8 mouse cellular contexts compared by ENCODE assay signal in the genomic region with DNA sequence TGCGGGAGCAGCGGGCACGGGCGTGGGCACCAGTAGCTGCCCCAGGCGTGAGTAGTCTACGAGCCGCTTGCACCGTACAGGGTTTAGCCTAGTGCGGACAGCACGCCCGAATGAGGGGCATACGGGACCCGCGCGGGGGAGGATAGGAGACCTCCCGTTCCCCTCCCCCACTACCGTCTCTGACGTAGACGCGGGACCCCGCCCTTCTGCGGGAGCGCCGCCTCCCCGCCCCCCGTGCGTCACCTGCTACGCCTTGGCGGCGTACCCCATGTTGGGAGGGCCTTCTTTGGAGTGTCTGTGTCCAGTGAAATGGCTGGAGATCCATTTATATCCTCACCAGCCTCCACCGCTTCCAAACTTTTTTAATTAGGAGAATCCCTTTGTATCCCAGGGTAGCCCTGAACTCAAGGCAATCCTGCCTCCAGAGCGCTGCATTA. TPM values are rescaled to one million over a fixed set of nuclear protein-coding genes. Genes with fewer than 3 reads are reported as not detected.
DNase-seq lines count a peak whose midpoint lies in the region; ATAC-seq lines count a peak whose summit lies in the region.

No protein-coding gene starts in this region.

- ATAC-seq in activated CD4-positive, CD25-positive, alpha-beta regulatory T cell, adult 4 months: peak; percentile 37
- ATAC-seq in common myeloid progenitor, adult 5-6 weeks (replicated peaks; ENCODE audit: low read depth, poor library complexity, severe bottlenecking): peak; percentile 50
- ATAC-seq in megakaryocyte, adult 5-6 weeks (ENCODE audit: poor library complexity, severe bottlenecking): peak; percentile 62

- peak; percentile 94 to 95 for DNase-seq in gastrocnemius, adult 8-10 months (ENCODE audit: low spot score in 2 of 2)
- DNase-seq in hindlimb bud, embryonic 11.5 days (ENCODE audit: extremely low spot score, low read depth, low spot score): peak; percentile 72
- peak; percentile 92 to 95 for DNase-seq in left cerebral cortex, adult 8-10 months (ENCODE audit: low spot score in 2 of 2)
- peak; percentile 95 for DNase-seq in right cerebral cortex, adult 18-20 months
- DNase-seq in urinary bladder, adult 2 months (ENCODE audit: low spot score): peak; percentile 95

RNA-seq across cellular contexts. Expression of a gene that starts 0.6 kb away (rescaled TPM):
- 100 to 1,000 TPM; 153 to 344 TPM for polyA plus RNA-seq in activated CD4-positive, CD25-positive, alpha-beta regulatory T cell, adult 4 months (2017; shearing (Covaris generic))
- 340 and 385 TPM in 2 replicates for total RNA-seq in common myeloid progenitor, adult 5-6 weeks (2017)
- 100 to 1,000 TPM; 105 to 116 (median 109) TPM for total RNA-seq in gastrocnemius, adult 8-10 months (2022)
- 100 to 1,000 TPM; 433 to 466 (median 453) TPM for total RNA-seq in left cerebral cortex, adult 8-10 months (2022)
- total RNA-seq in megakaryocyte, adult 5-6 weeks (2015): 275 and 307 TPM in 2 replicates
- 187 and 291 TPM in 2 replicates for total RNA-seq in megakaryocyte, adult 5-6 weeks (2017)
- polyA plus RNA-seq in urinary bladder, adult 2 months (2012; rRNA removed): 325 and 346 TPM in 2 replicates

RNA-seq across cellular contexts. Expression of a gene that starts 16.0 kb away (rescaled TPM):
- 100 to 1,000 TPM; 192 to 199 TPM for polyA plus RNA-seq in activated CD4-positive, CD25-positive, alpha-beta regulatory T cell, adult 4 months (2017; shearing (Covaris generic))
- total RNA-seq in common myeloid progenitor, adult 5-6 weeks (2017): 94.7 and 95.7 TPM in 2 replicates
- 100 to 1,000 TPM; 222 to 343 (median 237) TPM for total RNA-seq in gastrocnemius, adult 8-10 months (2022)
- 10 to 100 TPM; 57.9 to 68.0 (median 62.2) TPM for total RNA-seq in left cerebral cortex, adult 8-10 months (2022)
- total RNA-seq in megakaryocyte, adult 5-6 weeks (2015): 119 TPM in 2 replicates
- 78.8 and 82.8 TPM in 2 replicates for total RNA-seq in megakaryocyte, adult 5-6 weeks (2017)
- 246 and 303 TPM in 2 replicates for polyA plus RNA-seq in urinary bladder, adult 2 months (2012; rRNA removed)

RNA-seq across cellular contexts. Expression of a gene that starts 20.2 kb away (rescaled TPM):
- polyA plus RNA-seq in activated CD4-positive, CD25-positive, alpha-beta regulatory T cell, adult 4 months (2017; shearing (Covaris generic)): 100 to 1,000 TPM; 199 to 272 TPM
- total RNA-seq in common myeloid progenitor, adult 5-6 weeks (2017): 23.4 and 35.6 TPM in 2 replicates
- total RNA-seq in gastrocnemius, adult 8-10 months (2022): under 1 TPM in 3 of 4 experiments, not detected in 1; 0.27 to 0.70 (median 0.56) TPM
- total RNA-seq in left cerebral cortex, adult 8-10 months (2022): 1 to 10 TPM; 2.0 to 4.9 (median 4.1) TPM
- 64.9 and 68.8 TPM in 2 replicates for total RNA-seq in megakaryocyte, adult 5-6 weeks (2015)
- 62.6 and 71.5 TPM in 2 replicates for total RNA-seq in megakaryocyte, adult 5-6 weeks (2017)
- polyA plus RNA-seq in urinary bladder, adult 2 months (2012; rRNA removed): 2.6 and 4.1 TPM in 2 replicates

RNA-seq across cellular contexts. Expression of a gene that starts 24.7 kb away (rescaled TPM):
- polyA plus RNA-seq in activated CD4-positive, CD25-positive, alpha-beta regulatory T cell, adult 4 months (2017; shearing (Covaris generic)): 10 to 100 TPM; 20.1 to 27.2 TPM
- 3.9 and 4.1 TPM in 2 replicates for total RNA-seq in common myeloid progenitor, adult 5-6 weeks (2017)
- total RNA-seq in gastrocnemius, adult 8-10 months (2022): 1 to 10 TPM in 3 of 4 experiments, under 1 TPM in 1; 0.58 to 1.6 (median 1.4) TPM
- 1 to 10 TPM; 1.4 to 3.4 (median 3.0) TPM for total RNA-seq in left cerebral cortex, adult 8-10 months (2022)
- total RNA-seq in megakaryocyte, adult 5-6 weeks (2015): 3.1 and 13.4 TPM in 2 replicates
- 5.2 and 5.9 TPM in 2 replicates for total RNA-seq in megakaryocyte, adult 5-6 weeks (2017)
- polyA plus RNA-seq in urinary bladder, adult 2 months (2012; rRNA removed): 29.4 and 39.9 TPM in 2 replicates

RNA-seq across cellular contexts. Expression of a gene that starts 41.7 kb away (rescaled TPM):
- 10 to 100 TPM; 56.4 to 78.9 TPM for polyA plus RNA-seq in activated CD4-positive, CD25-positive, alpha-beta regulatory T cell, adult 4 months (2017; shearing (Covaris generic))
- 11.3 and 11.6 TPM in 2 replicates for total RNA-seq in common myeloid progenitor, adult 5-6 weeks (2017)
- total RNA-seq in gastrocnemius, adult 8-10 months (2022): 10 to 100 TPM; 28.5 to 34.2 (median 31.2) TPM
- 10 to 100 TPM; 32.2 to 34.7 (median 33.3) TPM for total RNA-seq in left cerebral cortex, adult 8-10 months (2022)
- total RNA-seq in megakaryocyte, adult 5-6 weeks (2015): 15.5 and 19.5 TPM in 2 replicates
- 13.3 and 15.6 TPM in 2 replicates for total RNA-seq in megakaryocyte, adult 5-6 weeks (2017)
- polyA plus RNA-seq in urinary bladder, adult 2 months (2012; rRNA removed): 16.4 and 18.6 TPM in 2 replicates

Comparison
In these comparisons a context has a peak if more than half of its experiments do, and no peak if none do; other contexts are left out.
1. Peak in every context shown above with its lines: DNase-seq and ATAC-seq.